Mouse (Mus musculus): Measurements from ENCODE around the gene Cenpt.

- TF ChIP-seq CTCF (IDR thresholded peaks at IDR 0.05; ENCODE audit: low read depth) (no peak), EP300 (IDR thresholded peaks at IDR 0.05; ENCODE audit: low read depth) (no peak)
Measured at GRCm38 (mm10) chr8:105850611-105851010, 2.5 kb downstream of the Cenpt start.
